Mouse (Mus musculus) olfactory bulb, adult 2 months (tissue): Measurements from ENCODE around the gene Hist1h2bc. TPM values are rescaled to one million over a fixed set of nuclear protein-coding genes. Genes with fewer than 3 reads are reported as not detected.

ENCODE experiments used
- H3K27ac ChIP-seq: fragments of 200-500 bp; 2 replicates; pipeline ENCODE4 v1.5.1; 2012; ENCODE audit warnings: low read depth, low read length; ENCODE audit not compliant: insufficient read depth
- H3K4me1 ChIP-seq: fragments of 200-500 bp; 2 replicates; pipeline ENCODE4 v1.6.1; 2012; ENCODE audit warnings: low read length; ENCODE audit not compliant: control insufficient read depth, insufficient read depth
- H3K4me3 ChIP-seq: fragments of 200-500 bp; 2 replicates; pipeline ENCODE4 v1.5.1; 2012; ENCODE audit warnings: mild to moderate bottlenecking, low read depth, low read length, moderate library complexity; ENCODE audit not compliant: insufficient read depth
- CTCF ChIP-seq: fragments of 200-500 bp; IDR thresholded peaks from 2 replicates; pipeline ENCODE4 v1.5.1; 2012; ENCODE audit warnings: low read depth, mild to moderate bottlenecking, low read length, moderate library complexity; ENCODE audit not compliant: insufficient read depth
- POLR2A ChIP-seq: fragments of 200-500 bp; IDR thresholded peaks from 2 replicates; pipeline ENCODE4 v1.6.1; 2012; ENCODE audit warnings: mild to moderate bottlenecking, low read depth, low read length, moderate library complexity; ENCODE audit not compliant: insufficient read depth
- WGBS: fragments of 180-500 bp; shearing (Covaris S2); methylation state at CpG from one replicate; pipeline ENCODE4 v1.1.7; 2018; 5-methylcytosine and 5-hydroxymethylcytosine counted together
- polyA plus RNA-seq: library from polyadenylated mRNA; stranded (reverse); fragments of >200 nt; gene quantifications from 2 replicates; pipeline ENCODE4 v1.2.4, GENCODE M21; 2012; ENCODE audit warnings: low replicate concordance; ENCODE audit not compliant: missing spikeins, insufficient read depth, insufficient read length

Gene Hist1h2bc
- polyA plus RNA-seq, 1 experiment = not detected

DNA sequence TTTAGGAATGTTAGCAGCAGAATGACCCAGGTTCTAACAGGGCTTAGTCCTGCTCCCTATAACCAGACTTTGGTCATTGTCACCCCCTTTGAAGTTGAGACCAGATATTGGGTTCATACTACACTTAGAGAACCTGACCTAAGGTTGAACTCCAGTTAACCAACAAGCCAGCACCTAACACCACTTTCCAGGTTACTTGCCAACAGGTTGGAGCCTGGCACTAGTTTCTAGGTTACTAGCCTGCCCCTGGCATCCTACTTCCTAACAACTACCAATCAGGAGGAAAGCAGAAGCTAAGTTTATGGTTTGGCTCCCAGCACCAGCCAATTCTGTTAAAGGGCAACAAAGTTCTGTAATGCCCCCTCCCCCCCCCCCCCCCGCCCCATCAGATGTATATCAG lies 41.2 kb downstream of the Hist1h2bc start:
- Histone ChIP-seq H3K4me1 (no peaks in the 10 kb centered on the region), H3K27ac (no peak overlapping the region), H3K4me3 (no peak overlapping the region)
- WGBS = 59% methylated on average over 1 of the region's 1 CpGs
- no peak for TF ChIP-seq CTCF
- no peak for TF ChIP-seq POLR2A

DNA sequence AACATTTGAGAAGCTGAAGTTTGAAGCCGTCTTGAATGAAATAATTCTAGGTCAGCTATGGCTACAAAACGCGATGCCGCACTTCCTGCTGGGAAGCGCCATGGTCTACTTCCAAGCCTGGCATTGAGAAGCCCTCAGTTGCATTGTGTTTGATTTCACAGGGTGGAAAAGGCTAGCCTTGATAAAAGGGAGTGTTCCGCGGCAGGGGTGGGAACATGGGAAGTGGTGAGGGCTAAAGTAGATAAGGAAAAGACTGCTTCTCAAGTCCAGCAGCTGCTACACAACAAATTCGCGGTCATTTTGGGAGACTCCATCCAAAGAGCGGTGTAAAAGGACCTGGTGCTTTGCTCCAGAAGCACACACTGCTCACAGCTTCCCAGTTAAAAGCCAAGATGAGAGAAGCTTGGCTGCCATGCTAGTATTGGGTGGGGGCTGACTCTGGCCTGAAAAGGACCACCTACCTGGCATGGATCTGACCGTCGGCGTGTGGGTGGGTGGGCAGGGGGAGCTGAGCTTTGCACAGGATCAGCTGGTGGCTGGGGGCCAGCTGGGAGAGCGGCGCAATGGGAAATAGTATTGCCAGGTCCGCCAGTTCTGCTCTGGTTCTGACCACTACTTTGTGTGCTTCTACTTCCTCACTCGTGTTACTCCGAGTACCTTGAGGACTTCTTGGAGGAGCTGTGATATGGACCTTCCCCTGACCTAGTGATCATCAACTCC lies 44.6 kb downstream of the Hist1h2bc start:
- no peaks in the 10 kb centered on the region for H3K4me1 ChIP-seq
- TF ChIP-seq CTCF (no peak), POLR2A (no peak)
- no peak overlapping the region for H3K4me3 ChIP-seq
- H3K27ac ChIP-seq = no peak overlapping the region
- WGBS = 83% methylated on average over 18 of the region's 18 CpGs

DNA sequence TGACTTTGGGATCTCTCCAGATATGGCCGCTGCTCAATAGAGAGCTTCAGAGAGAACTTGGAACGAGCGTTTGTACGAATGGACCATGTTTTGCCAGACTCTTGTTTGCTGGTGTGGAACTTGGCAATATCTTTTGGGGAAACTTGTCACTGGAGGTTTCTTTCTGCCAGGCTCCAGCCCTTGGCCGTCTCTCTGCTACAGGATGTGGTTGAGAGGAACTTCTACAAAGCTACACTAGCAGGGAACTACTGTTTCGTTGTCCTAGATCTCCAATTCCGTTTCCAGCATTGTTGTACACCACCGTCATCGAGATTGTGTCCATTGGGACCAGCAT lies 45.2 kb downstream of the Hist1h2bc start:
- Histone ChIP-seq H3K4me1 (no peaks in the 10 kb centered on the region), H3K27ac (no peak overlapping the region), H3K4me3 (no peak overlapping the region)
- TF ChIP-seq POLR2A (no peak), CTCF (no peak)
- WGBS = 71% methylated on average over 9 of the region's 9 CpGs

DNA sequence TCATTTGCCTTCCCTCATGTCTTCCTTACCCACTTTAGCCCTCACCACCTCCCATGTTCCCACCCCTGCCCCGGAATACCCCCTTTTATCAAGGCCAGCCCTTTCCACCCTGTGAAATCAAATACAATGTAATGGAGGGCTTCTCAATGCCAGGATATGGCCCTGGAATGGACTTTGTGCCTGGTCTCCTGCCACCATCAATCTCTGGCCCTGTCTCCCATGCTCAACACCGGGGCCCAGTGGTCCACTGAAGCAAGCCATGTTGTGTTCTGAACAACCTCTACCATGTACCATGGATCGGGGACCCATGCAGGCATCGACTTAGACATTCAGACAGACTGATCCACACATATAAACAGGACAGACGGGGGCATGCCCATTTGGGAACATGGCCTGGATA lies 45.7 kb downstream of the Hist1h2bc start:
- 95% methylated on average over 5 of the region's 5 CpGs for WGBS
- no peak overlapping the region for H3K27ac ChIP-seq

DNA sequence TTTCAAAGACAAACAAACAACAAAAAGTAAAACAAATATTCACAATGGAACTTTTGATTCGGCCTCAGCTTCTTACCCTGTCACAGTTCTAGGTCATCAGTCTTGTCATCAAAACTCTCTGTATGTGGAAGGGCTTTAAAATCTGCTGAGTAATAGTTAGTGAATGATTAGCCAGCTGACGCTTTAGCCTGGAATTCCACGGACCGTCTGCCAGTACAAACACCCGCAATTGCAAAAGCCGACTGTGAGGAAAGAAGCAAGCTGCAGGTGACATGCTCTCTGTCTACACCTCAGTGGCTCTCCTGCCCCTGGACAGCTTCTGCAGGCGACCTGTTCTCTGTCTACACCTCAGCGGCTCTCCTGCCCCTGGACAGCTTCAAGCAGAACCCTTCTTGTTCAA lies 46.5 kb downstream of the Hist1h2bc start:
- H3K4me3 ChIP-seq = no peak overlapping the region
- WGBS = 57% methylated on average over 8 of the region's 8 CpGs
- no peak overlapping the region for H3K27ac ChIP-seq
- TF ChIP-seq CTCF = no peak
- no peak for TF ChIP-seq POLR2A
- no peaks in the 10 kb centered on the region for H3K4me1 ChIP-seq

More for the DNA sequence above, 45.7 kb downstream of the Hist1h2bc start:
- H3K4me1 ChIP-seq = no peaks in the 10 kb centered on the region
- no peak overlapping the region for H3K4me3 ChIP-seq
- TF ChIP-seq CTCF (no peak), POLR2A (no peak)

DNA sequence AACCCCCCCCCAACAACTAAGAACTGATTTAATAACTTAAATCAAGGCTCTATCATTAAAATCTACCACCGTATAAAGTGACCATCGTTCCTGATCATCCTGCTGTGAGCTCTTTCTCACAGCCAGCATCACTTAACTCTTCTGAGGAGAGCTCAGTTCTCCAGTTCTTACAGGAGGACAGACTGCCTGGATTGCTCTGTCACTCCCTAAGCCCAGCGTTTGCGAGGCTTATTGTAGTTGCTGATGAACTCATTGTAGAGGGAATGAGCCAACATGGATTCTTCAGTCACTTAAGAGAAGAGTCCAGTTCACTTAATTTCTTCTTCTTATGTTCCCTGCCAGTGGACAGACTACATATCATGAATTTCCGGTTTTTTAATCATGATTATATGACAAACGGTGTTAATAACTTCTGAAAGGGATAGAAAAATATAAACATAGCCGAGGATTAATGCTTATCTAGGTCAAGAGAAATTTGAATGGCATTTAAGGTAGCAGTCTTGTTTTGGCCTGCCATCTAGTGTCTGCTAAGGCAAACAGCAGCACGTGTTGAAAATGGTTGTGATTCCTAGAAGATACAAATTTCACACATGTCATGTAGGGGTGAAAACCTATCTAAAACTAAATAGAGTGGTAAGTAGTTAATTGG lies 48.3 kb downstream of the Hist1h2bc start:
- WGBS = 20% methylated on average over 8 of the region's 8 CpGs
- no peak overlapping the region for H3K27ac ChIP-seq
- H3K4me1 ChIP-seq = no peaks in the 10 kb centered on the region
- TF ChIP-seq CTCF = no peak
- no peak for TF ChIP-seq POLR2A
- no peak overlapping the region for H3K4me3 ChIP-seq

DNA sequence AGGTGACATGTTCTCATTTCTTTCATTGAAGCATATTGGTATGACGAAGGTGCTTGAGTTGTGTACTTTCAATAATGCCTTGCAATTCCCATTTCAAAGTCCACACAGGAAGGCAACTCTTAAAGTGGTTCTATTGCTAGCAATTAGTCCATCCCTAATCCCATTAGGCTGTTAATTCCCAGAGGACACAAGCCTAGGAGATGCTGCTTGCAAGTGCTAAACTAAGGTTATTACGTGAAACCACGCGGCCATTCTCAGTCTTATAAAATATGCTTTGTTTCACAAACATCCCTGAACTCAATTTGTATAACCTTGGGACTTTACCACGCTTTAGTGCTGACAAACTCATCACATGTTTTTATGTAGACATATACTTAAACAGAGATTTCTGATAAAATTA lies 53.1 kb downstream of the Hist1h2bc start:
- no peaks in the 10 kb centered on the region for H3K4me1 ChIP-seq
- 91% methylated on average over 5 of the region's 5 CpGs for WGBS
- TF ChIP-seq CTCF (no peak), POLR2A (no peak)
- no peak overlapping the region for H3K4me3 ChIP-seq
- H3K27ac ChIP-seq = no peak overlapping the region

DNA sequence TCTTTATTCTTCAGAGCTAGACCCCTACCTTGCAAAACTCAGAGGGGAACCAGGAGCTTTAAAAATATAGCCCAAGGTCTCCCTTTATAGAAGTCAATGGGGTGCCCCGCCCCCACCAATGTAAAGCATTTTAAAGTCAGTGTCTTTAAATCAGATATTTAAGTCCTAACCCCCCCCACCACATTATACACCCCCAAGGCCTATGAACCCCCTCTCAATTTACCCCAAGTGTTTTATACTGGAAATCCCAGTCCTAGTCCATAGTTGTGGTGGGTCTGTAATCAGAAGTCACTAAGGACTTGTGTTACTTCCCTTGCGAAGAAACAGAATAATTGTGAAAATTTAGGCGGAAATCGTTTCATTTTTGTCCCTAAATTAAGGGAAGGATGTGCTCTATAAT lies 54.0 kb downstream of the Hist1h2bc start:
- TF ChIP-seq CTCF (no peak), POLR2A (no peak)
- Histone ChIP-seq H3K4me3 (no peak overlapping the region), H3K27ac (peak overlapping the region; percentile 91), H3K4me1 (no peaks in the 10 kb centered on the region)
- 21% methylated on average over 4 of the region's 4 CpGs for WGBS

DNA sequence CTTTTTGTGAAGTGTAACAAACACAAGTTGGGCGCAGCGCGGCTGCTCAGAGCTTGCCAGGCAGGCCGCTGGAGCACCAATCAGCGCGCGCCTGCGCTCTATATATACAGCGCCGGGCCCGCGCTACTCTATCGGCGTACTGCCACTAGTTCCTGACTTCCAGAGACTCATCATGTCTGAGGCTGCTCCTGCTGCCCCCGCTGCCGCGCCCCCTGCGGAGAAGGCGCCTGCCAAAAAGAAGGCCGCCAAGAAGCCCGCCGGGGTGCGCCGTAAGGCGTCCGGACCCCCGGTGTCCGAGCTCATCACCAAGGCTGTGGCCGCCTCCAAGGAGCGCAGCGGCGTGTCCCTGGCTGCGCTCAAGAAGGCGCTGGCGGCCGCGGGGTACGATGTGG lies 54.7 kb downstream of the Hist1h2bc start, which contains the start of gene Hist1h1c:
Gene Hist1h1c, plus strand, starts transcription at position 132 of the 392 bp plus-strand sequence.
- Histone ChIP-seq H3K4me3 (peak within 1 kb of the TSS; percentile 51), H3K4me1 (no peaks in the 10 kb centered on the region), H3K27ac (peak within 1 kb of the TSS; percentile 91)
- WGBS = under 1% methylated on average over 37 of the region's 38 CpGs
- TF ChIP-seq CTCF (no peak), POLR2A (peak; percentile 97)
